Mouse (Mus musculus): ENCODE results near the gene Satb2. TPM values are rescaled to one million over a fixed set of nuclear protein-coding genes. Genes with fewer than 3 reads are reported as not detected.

The Satb2 gene
- polyA plus RNA-seq, 1 experiment = not detected

DNA sequence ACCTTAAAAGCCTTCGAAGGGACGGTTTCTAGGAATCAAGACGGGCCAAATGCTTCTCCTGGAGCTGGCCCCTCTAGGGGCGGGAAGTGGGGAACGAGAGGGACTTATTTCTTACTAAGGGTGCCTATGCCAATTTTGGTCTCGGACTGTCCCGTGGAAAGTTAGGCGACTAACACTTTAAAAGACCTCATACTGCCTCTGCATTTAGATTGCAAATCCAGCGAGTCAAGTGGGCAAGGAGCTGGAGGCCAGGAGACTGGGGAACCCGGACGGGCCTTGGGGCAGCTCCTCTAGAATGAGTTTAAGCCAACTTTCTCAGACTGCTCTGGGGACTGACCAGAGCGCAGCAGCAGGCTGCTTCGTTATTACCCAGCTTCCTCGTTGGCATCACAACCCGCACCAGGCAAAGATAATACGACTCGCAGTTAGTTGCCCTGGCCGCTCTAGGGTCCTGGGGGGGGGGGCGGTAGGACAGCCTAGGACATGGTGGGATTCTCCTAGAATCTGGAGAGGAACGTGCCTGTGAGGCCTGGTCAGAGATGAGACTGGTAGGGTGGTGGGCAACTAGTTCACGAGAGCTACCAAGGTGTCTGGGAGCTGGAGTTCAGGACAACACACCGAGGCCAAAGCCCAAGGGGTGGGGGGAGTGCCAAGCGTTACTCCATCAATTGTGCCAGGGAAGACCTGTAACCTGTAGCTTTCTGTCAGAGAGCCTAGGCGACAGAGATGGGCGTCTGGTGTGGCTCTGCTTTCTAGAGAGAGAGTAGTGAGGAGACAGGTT, 2.2 kb downstream of the Satb2 start:
- TF ChIP-seq GATA1 (IDR thresholded peaks at IDR 0.05; ENCODE audit: low read length) (no peak), TAL1 (IDR thresholded peaks at IDR 0.05; ENCODE audit: low read length) (no peak)
- no peak overlapping the region for H3K4me3 ChIP-seq (replicated peaks)
- H3K4me1 ChIP-seq (ENCODE audit: control insufficient read depth) = peaks cover 1% of the 10 kb centered on the region; the same call in 1 of the 2 replicates
- H3K36me3 ChIP-seq (ENCODE audit: control insufficient read depth) = no peaks in the 10 kb centered on the region
- no peaks in the 10 kb centered on the region for H3K9me3 ChIP-seq (ENCODE audit: control insufficient read depth, low read length)
- peaks cover 100% of the 10 kb centered on the region for H3K27me3 ChIP-seq (ENCODE audit: control insufficient read depth)

GRCm38 (mm10) chr1:56975546-56975945, 2.9 kb downstream of the Satb2 start:
- no peaks in the 10 kb centered on the region for H3K9me3 ChIP-seq (ENCODE audit: control insufficient read depth, low read length)
- peaks cover 1% of the 10 kb centered on the region; the same call in 1 of the 2 replicates for H3K4me1 ChIP-seq (ENCODE audit: control insufficient read depth)
- no peaks in the 10 kb centered on the region for H3K36me3 ChIP-seq (ENCODE audit: control insufficient read depth)
- no peak overlapping the region for H3K4me3 ChIP-seq (replicated peaks)
- H3K27me3 ChIP-seq (ENCODE audit: control insufficient read depth) = peaks cover 100% of the 10 kb centered on the region
- no peak for TF ChIP-seq TAL1 (IDR thresholded peaks at IDR 0.05; ENCODE audit: low read length)
- no peak for TF ChIP-seq GATA1 (IDR thresholded peaks at IDR 0.05; ENCODE audit: low read length)

GRCm38 (mm10) chr1:56974187-56974586, 4.3 kb downstream of the Satb2 start:
- Histone ChIP-seq H3K9me3 (ENCODE audit: control insufficient read depth, low read length) (no peaks in the 10 kb centered on the region), H3K4me3 (replicated peaks) (no peak overlapping the region), H3K4me1 (ENCODE audit: control insufficient read depth) (peaks cover 1% of the 10 kb centered on the region; the same call in 1 of the 2 replicates), H3K36me3 (ENCODE audit: control insufficient read depth) (no peaks in the 10 kb centered on the region), H3K27me3 (ENCODE audit: control insufficient read depth) (peaks cover 100% of the 10 kb centered on the region)
- no peak for TF ChIP-seq TAL1 (IDR thresholded peaks at IDR 0.05; ENCODE audit: low read length)
- TF ChIP-seq GATA1 (IDR thresholded peaks at IDR 0.05; ENCODE audit: low read length) = no peak

- Histone ChIP-seq H3K9me3 (ENCODE audit: control insufficient read depth, low read length) (no peaks in the 10 kb centered on the region), H3K4me1 (ENCODE audit: control insufficient read depth) (peaks cover 1% of the 10 kb centered on the region; the same call in 1 of the 2 replicates), H3K36me3 (ENCODE audit: control insufficient read depth) (no peaks in the 10 kb centered on the region), H3K4me3 (replicated peaks) (peak overlapping the region; percentile 53), H3K27me3 (ENCODE audit: control insufficient read depth) (peaks cover 100% of the 10 kb centered on the region)
- TF ChIP-seq GATA1 (IDR thresholded peaks at IDR 0.05; ENCODE audit: low read length) (no peak), TAL1 (IDR thresholded peaks at IDR 0.05; ENCODE audit: low read length) (no peak)
Measured at GRCm38 (mm10) chr1:56973593-56973950, 4.9 kb downstream of the Satb2 start.

GRCm38 (mm10) chr1:56972950-56973592, 5.4 kb downstream of the Satb2 start:
- TF ChIP-seq TAL1 (IDR thresholded peaks at IDR 0.05; ENCODE audit: low read length) (no peak), GATA1 (IDR thresholded peaks at IDR 0.05; ENCODE audit: low read length) (no peak)
- peak overlapping the region; percentile 53 for H3K4me3 ChIP-seq (replicated peaks)
- H3K4me1 ChIP-seq (ENCODE audit: control insufficient read depth) = peaks cover 1% of the 10 kb centered on the region; the same call in 1 of the 2 replicates
- no peaks in the 10 kb centered on the region for H3K9me3 ChIP-seq (ENCODE audit: control insufficient read depth, low read length)
- peaks cover 100% of the 10 kb centered on the region for H3K27me3 ChIP-seq (ENCODE audit: control insufficient read depth)
- H3K36me3 ChIP-seq (ENCODE audit: control insufficient read depth) = no peaks in the 10 kb centered on the region

- Histone ChIP-seq H3K9me3 (ENCODE audit: control insufficient read depth, low read length) (no peaks in the 10 kb centered on the region), H3K27me3 (ENCODE audit: control insufficient read depth) (peaks cover 96% of the 10 kb centered on the region), H3K36me3 (ENCODE audit: control insufficient read depth) (no peaks in the 10 kb centered on the region), H3K4me3 (replicated peaks) (peak overlapping the region; percentile 53), H3K4me1 (ENCODE audit: control insufficient read depth) (peaks cover 1% of the 10 kb centered on the region; the same call in 1 of the 2 replicates)
- TF ChIP-seq TAL1 (IDR thresholded peaks at IDR 0.05; ENCODE audit: low read length) = no peak
- no peak for TF ChIP-seq GATA1 (IDR thresholded peaks at IDR 0.05; ENCODE audit: low read length)
Measured at GRCm38 (mm10) chr1:56972251-56972949, 6.0 kb downstream of the Satb2 start.

DNA sequence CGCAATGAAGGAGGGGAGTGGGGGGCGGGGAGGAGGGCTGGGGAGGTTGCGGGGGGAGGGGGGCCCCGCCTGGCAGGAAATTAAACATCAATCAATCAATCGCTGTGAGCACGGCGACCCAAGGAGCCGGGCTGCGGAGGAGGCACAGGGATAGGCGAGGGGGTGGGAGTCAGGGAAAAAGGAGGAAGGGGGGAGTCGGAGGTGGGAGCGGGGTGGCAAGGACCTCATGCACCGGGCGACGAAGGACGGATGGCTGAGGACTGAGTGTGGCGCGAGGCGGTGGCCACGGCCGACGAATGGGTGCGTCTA, 6.6 kb downstream of the Satb2 start:
- Histone ChIP-seq H3K27me3 (ENCODE audit: control insufficient read depth) (peaks cover 91% of the 10 kb centered on the region), H3K36me3 (ENCODE audit: control insufficient read depth) (no peaks in the 10 kb centered on the region), H3K4me1 (ENCODE audit: control insufficient read depth) (peaks cover 1% of the 10 kb centered on the region; the same call in 1 of the 2 replicates), H3K4me3 (replicated peaks) (peak overlapping the region; percentile 53), H3K9me3 (ENCODE audit: control insufficient read depth, low read length) (no peaks in the 10 kb centered on the region)
- TF ChIP-seq TAL1 (IDR thresholded peaks at IDR 0.05; ENCODE audit: low read length) (no peak), GATA1 (IDR thresholded peaks at IDR 0.05; ENCODE audit: low read length) (no peak)

- no peaks in the 10 kb centered on the region for H3K9me3 ChIP-seq (ENCODE audit: control insufficient read depth, low read length)
- H3K4me3 ChIP-seq (replicated peaks) = no peak overlapping the region
- H3K27me3 ChIP-seq (ENCODE audit: control insufficient read depth) = peaks cover 87% of the 10 kb centered on the region
- H3K4me1 ChIP-seq (ENCODE audit: control insufficient read depth) = peaks cover 1% of the 10 kb centered on the region; the same call in 1 of the 2 replicates
- H3K36me3 ChIP-seq (ENCODE audit: control insufficient read depth) = no peaks in the 10 kb centered on the region
- no peak for TF ChIP-seq TAL1 (IDR thresholded peaks at IDR 0.05; ENCODE audit: low read length)
- no peak for TF ChIP-seq GATA1 (IDR thresholded peaks at IDR 0.05; ENCODE audit: low read length)
Measured at GRCm38 (mm10) chr1:56971441-56971861, 7.0 kb downstream of the Satb2 start.

DNA sequence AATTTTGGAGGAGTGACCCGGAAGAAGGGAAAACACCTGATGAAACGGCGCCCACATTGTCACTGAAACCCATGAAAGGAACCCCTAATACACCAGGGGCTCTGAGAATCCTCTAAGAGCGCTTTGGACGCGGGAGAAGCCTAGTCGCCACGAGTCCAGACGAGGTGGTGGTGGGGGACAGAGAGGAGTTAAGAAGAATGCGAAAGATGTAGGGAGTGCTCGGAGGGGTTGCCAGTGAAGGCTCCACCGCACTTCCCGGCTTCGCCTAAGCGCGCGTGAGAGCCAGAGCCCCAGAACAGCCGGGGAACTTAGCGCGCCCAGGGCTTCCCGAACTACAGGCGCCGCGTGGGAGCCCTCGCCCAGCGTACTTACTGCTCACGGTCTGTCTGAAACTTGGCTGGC, 7.7 kb downstream of the Satb2 start:
- Histone ChIP-seq H3K4me1 (ENCODE audit: control insufficient read depth) (peaks cover 1% of the 10 kb centered on the region; the same call in 1 of the 2 replicates), H3K4me3 (replicated peaks) (no peak overlapping the region), H3K9me3 (ENCODE audit: control insufficient read depth, low read length) (no peaks in the 10 kb centered on the region), H3K27me3 (ENCODE audit: control insufficient read depth) (peaks cover 80% of the 10 kb centered on the region), H3K36me3 (ENCODE audit: control insufficient read depth) (no peaks in the 10 kb centered on the region)
- TF ChIP-seq TAL1 (IDR thresholded peaks at IDR 0.05; ENCODE audit: low read length) (no peak), GATA1 (IDR thresholded peaks at IDR 0.05; ENCODE audit: low read length) (no peak)

Data from erythroblast, embryonic 14.5 days (primary cell).